12 mouse cellular contexts compared by ENCODE assay signal in genomic region chr13:30549339-30549738, GRCm38 (mm10). TPM values are rescaled to one million over a fixed set of nuclear protein-coding genes. Genes with fewer than 3 reads are reported as not detected.
DNase-seq lines count a peak whose midpoint lies in the region; ATAC-seq and TF ChIP-seq lines count a peak whose summit lies in the region.
"Had no signal": no experiment of that assay in that cellular context is flagged by ENCODE, and none has a peak within 500 bp of the region (broad histone marks: within the 10 kb centered on the region; RNA-seq: fewer than 3 reads in every experiment).

No protein-coding gene starts in this region.

- no peak; the same call in 1 of the 2 replicates for TF ChIP-seq EP300 in lung, postnatal 0 days (IDR thresholded peaks at IDR 0.05)

- H3K36me3 ChIP-seq in lung, postnatal 0 days (ENCODE audit: insufficient read depth, low read length): no peaks in the 10 kb centered on the region
- no peaks in the 10 kb centered on the region for H3K36me3 ChIP-seq in testis, adult 2 months (ENCODE audit: control insufficient read depth, insufficient read depth, low read length)
- H3K36me3 ChIP-seq: embryonic facial prominence, embryonic 10.5 days; embryonic facial prominence, embryonic 12.5 days; G1E had no signal

- H3K27me3 ChIP-seq in lung, postnatal 0 days (replicated peaks; ENCODE audit: insufficient read depth, low read length): no peaks in the 10 kb centered on the region
- no peaks in the 10 kb centered on the region for H3K27me3 ChIP-seq in testis, adult 2 months (ENCODE audit: control insufficient read depth, insufficient read depth, low read length)
- H3K27me3 ChIP-seq: embryonic facial prominence, embryonic 12.5 days had no signal

- TF ChIP-seq CTCF in lung, adult 2 months (IDR thresholded peaks at IDR 0.05; ENCODE audit: insufficient read depth, low read length): no peak
- TF ChIP-seq CTCF in lung, postnatal 0 days (IDR thresholded peaks at IDR 0.05): no peak
- TF ChIP-seq CTCF in testis, adult 2 months (IDR thresholded peaks at IDR 0.05; ENCODE audit: control insufficient read depth, insufficient read depth, insufficient replicate concordance, low read depth, low read length): no peak

- H3K9ac ChIP-seq in lung, postnatal 0 days (replicated peaks; ENCODE audit: low read depth): no peak overlapping the region
- H3K9ac ChIP-seq: embryonic facial prominence, embryonic 12.5 days; forebrain, embryonic 13.5 days had no signal

- H3K4me2 ChIP-seq in lung, postnatal 0 days (replicated peaks; ENCODE audit: low read depth, low read length): no peak overlapping the region
- H3K4me2 ChIP-seq: embryonic facial prominence, embryonic 12.5 days; forebrain, embryonic 13.5 days had no signal

- peaks cover 7% of the 10 kb centered on the region for H3K4me1 ChIP-seq in lung, adult 2 months (ENCODE audit: control insufficient read depth, insufficient read depth, low read length)
- H3K4me1 ChIP-seq in lung, postnatal 0 days (ENCODE audit: insufficient read depth, low read depth, low read length): peaks cover 2% of the 10 kb centered on the region; the same call in 1 of the 2 replicates
- H3K4me1 ChIP-seq in testis, adult 2 months (ENCODE audit: control insufficient read depth, insufficient read depth, low read length): peaks cover 2% of the 10 kb centered on the region; the same call in 1 of the 2 replicates

- peak; percentile 19 for ATAC-seq in lung, postnatal 0 days
- ATAC-seq: forebrain, embryonic 13.5 days had no signal

- no peaks in the 10 kb centered on the region for H3K9me3 ChIP-seq in lung, postnatal 0 days (ENCODE audit: low read length)
- H3K9me3 ChIP-seq: embryonic facial prominence, embryonic 10.5 days; embryonic facial prominence, embryonic 12.5 days; forebrain, embryonic 13.5 days; G1E had no signal

- TF ChIP-seq POLR2A in lung, adult 2 months (IDR thresholded peaks at IDR 0.05; ENCODE audit: borderline replicate concordance, extremely low read depth, low read depth, low read length): no peak
- no peak for TF ChIP-seq POLR2A in testis, adult 2 months (IDR thresholded peaks at IDR 0.05; ENCODE audit: control insufficient read depth, low read depth, low read length)

- WGBS in lung, adult 2 months: 61% methylated on average over 5 of the region's 5 CpGs
- 42% methylated on average over 5 of the region's 5 CpGs for WGBS in lung, postnatal 0 days

- DNase-seq in heart, adult 11 months: peak; percentile 59
- DNase-seq in heart, postnatal 4 days: no peak
- DNase-seq in lung, adult 18-20 months: peak; percentile 35 to 36
- no peak for DNase-seq in lung, adult 2 months
- no peak for DNase-seq in lung, postnatal 0 days (ENCODE audit: low spot score)
- no peak for DNase-seq in lung, postnatal 4 days
- no peak for DNase-seq in testis, postnatal 14 days (ENCODE audit: low spot score)

- no peak overlapping the region for H3K4me3 ChIP-seq in lung, adult 2 months (replicated peaks; ENCODE audit: extremely low read depth, low read depth, low read length)
- H3K4me3 ChIP-seq in lung, postnatal 0 days (ENCODE audit: low read depth, low read length): no peak overlapping the region
- H3K4me3 ChIP-seq in testis, adult 2 months (ENCODE audit: control insufficient read depth, low read depth, low read length): peak overlapping the region; percentile 63
- H3K4me3 ChIP-seq: embryonic facial prominence, embryonic 10.5 days; embryonic facial prominence, embryonic 12.5 days; forebrain, embryonic 13.5 days had no signal

- H3K27ac ChIP-seq in lung, postnatal 0 days (ENCODE audit: low read length): no peak overlapping the region
- H3K27ac ChIP-seq in testis, adult 2 months (ENCODE audit: control insufficient read depth, insufficient read depth, low read depth, low read length): no peak overlapping the region
- H3K27ac ChIP-seq: embryonic facial prominence, embryonic 10.5 days; embryonic facial prominence, embryonic 12.5 days; forebrain, embryonic 13.5 days had no signal

RNA-seq across cellular contexts. Expression of gene Uqcrfs1, which starts 4.2 kb away (rescaled TPM):
- 100 to 1,000 TPM; 718 to 749 TPM for total RNA-seq in heart, postnatal 4 days (2021)
- 93.1 and 111 TPM in 2 replicates for polyA plus RNA-seq in lung, adult 2 months (2012; rRNA removed)
- polyA plus RNA-seq in lung, postnatal 0 days (2015; fragmentation: Nextera tagmentation; extraction: Ambion mirVana): 169 and 179 TPM in 2 replicates
- 72.9 and 74.6 TPM in 2 replicates for polyA plus RNA-seq in testis, adult 2 months (2012; rRNA removed)

Comparison
In these comparisons a context has a peak if more than half of its experiments do, and no peak if none do; other contexts are left out.
1. DNase-seq: peak in heart, adult 11 months (single experiment) and lung, adult 18-20 months (2 of 2); none in heart, postnatal 4 days (single experiment), lung, adult 2 months (single experiment), lung, postnatal 0 days (single experiment), lung, postnatal 4 days (0 of 2) and testis, postnatal 14 days (single experiment).